Mouse (Mus musculus): ENCODE results near the gene Cpsf7. TPM values are rescaled to one million over a fixed set of nuclear protein-coding genes. Genes with fewer than 3 reads are reported as not detected.

The Cpsf7 gene
- polyA plus RNA-seq, 1 experiment from 2014 or later = 29.9 TPM

GRCm38 (mm10) chr19:10561558-10562314 is 36.7 kb downstream of the Cpsf7 start:
- WGBS = 33% methylated on average over 6 of the region's 6 CpGs
- Histone ChIP-seq H3K4me1 (peaks cover 21% of the 10 kb centered on the region), H3K27me3 (replicated peaks) (no peaks in the 10 kb centered on the region), H3K36me3 (no peaks in the 10 kb centered on the region), H3K27ac (replicated peaks) (peak overlapping the region; percentile 93), H3K9me3 (no peaks in the 10 kb centered on the region), H3K9ac (peak overlapping the region; percentile 42), H3K4me3 (no peak overlapping the region), H3K4me2 (no peak overlapping the region)
- peak; percentile 68; the same call in 1 of the 2 replicates for ATAC-seq (ENCODE audit: extremely low read depth, insufficient number of reproducible peaks, low FRiP score, low TSS enrichment)

GRCm38 (mm10) chr19:10562351-10562750 is 37.3 kb downstream of the Cpsf7 start:
- Histone ChIP-seq H3K27me3 (replicated peaks) (no peaks in the 10 kb centered on the region), H3K4me1 (peaks cover 18% of the 10 kb centered on the region), H3K9me3 (peaks cover 1% of the 10 kb centered on the region; the same call in 1 of the 2 replicates), H3K27ac (replicated peaks) (peak overlapping the region; percentile 93), H3K36me3 (peaks cover under 1% of the 10 kb centered on the region; the same call in 1 of the 2 replicates), H3K4me3 (no peak overlapping the region), H3K9ac (peak overlapping the region; percentile 42; the same call in 1 of the 2 replicates), H3K4me2 (no peak overlapping the region)
- 60% methylated on average over 5 of the region's 5 CpGs for WGBS
- no peak for ATAC-seq (ENCODE audit: extremely low read depth, insufficient number of reproducible peaks, low FRiP score, low TSS enrichment)

GRCm38 (mm10) chr19:10564278-10564677 is 39.2 kb downstream of the Cpsf7 start:
- H3K4me1 ChIP-seq = peaks cover 18% of the 10 kb centered on the region
- no peak overlapping the region for H3K4me3 ChIP-seq
- ATAC-seq (ENCODE audit: extremely low read depth, insufficient number of reproducible peaks, low FRiP score, low TSS enrichment) = no peak
- no peak overlapping the region for H3K4me2 ChIP-seq
- peaks cover 15% of the 10 kb centered on the region for H3K36me3 ChIP-seq
- H3K9ac ChIP-seq = no peak overlapping the region
- no peak overlapping the region for H3K27ac ChIP-seq (replicated peaks)
- H3K9me3 ChIP-seq = peaks cover 5% of the 10 kb centered on the region; the same call in 1 of the 2 replicates
- no peaks in the 10 kb centered on the region for H3K27me3 ChIP-seq (replicated peaks)
- 75% methylated on average over 6 of the region's 6 CpGs for WGBS

- Histone ChIP-seq H3K9me3 (peaks cover 5% of the 10 kb centered on the region; the same call in 1 of the 2 replicates), H3K27ac (replicated peaks) (0 out of 2 replicates have a peak overlapping the region, but pooled peaks have one; percentile 28), H3K4me2 (no peak overlapping the region), H3K36me3 (peaks cover 24% of the 10 kb centered on the region), H3K4me3 (no peak overlapping the region), H3K9ac (no peak overlapping the region), H3K4me1 (peaks cover 18% of the 10 kb centered on the region), H3K27me3 (replicated peaks) (no peaks in the 10 kb centered on the region)
- 60% methylated on average over 4 of the region's 4 CpGs for WGBS
- ATAC-seq (ENCODE audit: extremely low read depth, insufficient number of reproducible peaks, low FRiP score, low TSS enrichment) = no peak
Measured at GRCm38 (mm10) chr19:10565217-10565616, 40.2 kb downstream of the Cpsf7 start.

- H3K9ac ChIP-seq = no peak overlapping the region
- H3K27me3 ChIP-seq (replicated peaks) = no peaks in the 10 kb centered on the region
- peaks cover 68% of the 10 kb centered on the region for H3K36me3 ChIP-seq
- no peak overlapping the region for H3K4me3 ChIP-seq
- H3K4me2 ChIP-seq = no peak overlapping the region
- H3K27ac ChIP-seq (replicated peaks) = no peak overlapping the region
- no peak for ATAC-seq (ENCODE audit: extremely low read depth, insufficient number of reproducible peaks, low FRiP score, low TSS enrichment)
- peaks cover 5% of the 10 kb centered on the region; the same call in 1 of the 2 replicates for H3K9me3 ChIP-seq
- H3K4me1 ChIP-seq = no peaks in the 10 kb centered on the region
- 87% methylated on average over 6 of the region's 6 CpGs for WGBS
Measured at GRCm38 (mm10) chr19:10569627-10570026, 44.6 kb downstream of the Cpsf7 start.

GRCm38 (mm10) chr19:10576690-10577561 is 51.9 kb downstream of the Cpsf7 start, which contains the start of the genes Cyb561a3 and Tmem138:
Gene Cyb561a3, plus strand, starts transcription at chr19:10577172.
Gene Tmem138, minus strand, starts transcription at chr19:10577362.
- ATAC-seq (ENCODE audit: extremely low read depth, insufficient number of reproducible peaks, low FRiP score, low TSS enrichment) = peak; percentile 88
- no peaks in the 10 kb centered on the region for H3K9me3 ChIP-seq

GRCm38 (mm10) chr19:10580102-10580501 is 55.0 kb downstream of the Cpsf7 start:
- WGBS = 74% methylated on average over 3 of the region's 3 CpGs
- peaks cover 24% of the 10 kb centered on the region for H3K36me3 ChIP-seq
- H3K9ac ChIP-seq = no peak overlapping the region
- H3K4me2 ChIP-seq = no peak overlapping the region
- no peak overlapping the region for H3K4me3 ChIP-seq
- no peaks in the 10 kb centered on the region for H3K27me3 ChIP-seq (replicated peaks)
- H3K9me3 ChIP-seq = no peaks in the 10 kb centered on the region
- H3K4me1 ChIP-seq = peaks cover 25% of the 10 kb centered on the region
- no peak overlapping the region for H3K27ac ChIP-seq (replicated peaks)
- ATAC-seq (ENCODE audit: extremely low read depth, insufficient number of reproducible peaks, low FRiP score, low TSS enrichment) = no peak

More at GRCm38 (mm10) chr19:10576690-10577561, 51.9 kb downstream of the Cpsf7 start, which contains the start of the genes Cyb561a3 and Tmem138:
- Histone ChIP-seq H3K27me3 (replicated peaks) (no peaks in the 10 kb centered on the region), H3K9ac (peak within 1 kb of the TSS; percentile 88), H3K27ac (replicated peaks) (peak within 1 kb of the TSS; percentile 89), H3K4me2 (peak within 1 kb of the TSS; percentile 84), H3K4me1 (peaks cover 25% of the 10 kb centered on the region), H3K4me3 (peak within 1 kb of the TSS; percentile 61), H3K36me3 (peaks cover 41% of the 10 kb centered on the region)
- under 1% methylated on average over 44 of the region's 44 CpGs for WGBS

GRCm38 (mm10) chr19:10580761-10581160 is 55.7 kb downstream of the Cpsf7 start:
- no peaks in the 10 kb centered on the region for H3K9me3 ChIP-seq
- peaks cover 29% of the 10 kb centered on the region for H3K36me3 ChIP-seq
- 66% methylated on average over 3 of the region's 3 CpGs for WGBS
- H3K4me2 ChIP-seq = no peak overlapping the region
- ATAC-seq (ENCODE audit: extremely low read depth, insufficient number of reproducible peaks, low FRiP score, low TSS enrichment) = no peak
- H3K27ac ChIP-seq (replicated peaks) = no peak overlapping the region
- H3K4me3 ChIP-seq = no peak overlapping the region
- no peaks in the 10 kb centered on the region for H3K27me3 ChIP-seq (replicated peaks)
- H3K4me1 ChIP-seq = peaks cover 24% of the 10 kb centered on the region
- no peak overlapping the region for H3K9ac ChIP-seq

- no peak overlapping the region for H3K4me2 ChIP-seq
- peaks cover 16% of the 10 kb centered on the region for H3K4me1 ChIP-seq
- H3K9me3 ChIP-seq = no peaks in the 10 kb centered on the region
- no peak overlapping the region for H3K4me3 ChIP-seq
- no peak overlapping the region for H3K9ac ChIP-seq
- WGBS = 71% methylated on average over 6 of the region's 6 CpGs
- no peak for ATAC-seq (ENCODE audit: extremely low read depth, insufficient number of reproducible peaks, low FRiP score, low TSS enrichment)
- no peak overlapping the region for H3K27ac ChIP-seq (replicated peaks)
- no peaks in the 10 kb centered on the region for H3K27me3 ChIP-seq (replicated peaks)
- H3K36me3 ChIP-seq = peaks cover 39% of the 10 kb centered on the region
Measured at GRCm38 (mm10) chr19:10581984-10582383, 56.9 kb downstream of the Cpsf7 start.

GRCm38 (mm10) chr19:10583550-10584146 is 58.6 kb downstream of the Cpsf7 start:
- no peak for ATAC-seq (ENCODE audit: extremely low read depth, insufficient number of reproducible peaks, low FRiP score, low TSS enrichment)
- WGBS = 46% methylated on average over 7 of the region's 7 CpGs
- Histone ChIP-seq H3K36me3 (peaks cover 50% of the 10 kb centered on the region), H3K27me3 (replicated peaks) (no peaks in the 10 kb centered on the region), H3K4me2 (no peak overlapping the region; the same call in 1 of the 2 replicates), H3K4me1 (peaks cover 6% of the 10 kb centered on the region), H3K9me3 (no peaks in the 10 kb centered on the region), H3K9ac (no peak overlapping the region), H3K27ac (replicated peaks) (no peak overlapping the region), H3K4me3 (no peak overlapping the region)

- 80% methylated on average over 8 of the region's 8 CpGs for WGBS
- Histone ChIP-seq H3K27me3 (replicated peaks) (no peaks in the 10 kb centered on the region), H3K36me3 (peaks cover 56% of the 10 kb centered on the region), H3K9ac (no peak overlapping the region), H3K4me2 (no peak overlapping the region), H3K9me3 (no peaks in the 10 kb centered on the region), H3K27ac (replicated peaks) (no peak overlapping the region), H3K4me3 (no peak overlapping the region), H3K4me1 (no peaks in the 10 kb centered on the region)
- no peak for ATAC-seq (ENCODE audit: extremely low read depth, insufficient number of reproducible peaks, low FRiP score, low TSS enrichment)
Measured at GRCm38 (mm10) chr19:10585112-10585511, 60.0 kb downstream of the Cpsf7 start.
